Mouse (Mus musculus) small intestine, adult 2 months (tissue): ENCODE results near the gene Rnls. TPM values are rescaled to one million over a fixed set of nuclear protein-coding genes. Genes with fewer than 3 reads are reported as not detected.

ENCODE experiments used
- H3K27ac ChIP-seq: fragments of 200-500 bp; 2 replicates; pipeline ENCODE4 v1.5.1; 2012; ENCODE audit warnings: low read depth, low read length, control low read depth, inconsistent platforms; ENCODE audit not compliant: insufficient read depth
- H3K27me3 ChIP-seq: fragments of 200-500 bp; 2 replicates; pipeline ENCODE4 v1.6.1; 2012; ENCODE audit warnings: mild to moderate bottlenecking, moderate library complexity, low read length, inconsistent platforms; ENCODE audit not compliant: control insufficient read depth, insufficient read depth
- H3K36me3 ChIP-seq: fragments of 200-500 bp; 2 replicates; pipeline ENCODE4 v1.6.1; 2012; ENCODE audit warnings: mild to moderate bottlenecking, low read length, control low read depth, inconsistent platforms; ENCODE audit not compliant: control insufficient read depth, insufficient read depth
- H3K4me1 ChIP-seq: fragments of 200-500 bp; 2 replicates; pipeline ENCODE4 v1.6.1; 2012; ENCODE audit warnings: low read length, inconsistent platforms, mixed read lengths; ENCODE audit not compliant: control insufficient read depth, insufficient read depth, insufficient read length
- H3K4me3 ChIP-seq: fragments of 200-500 bp; 2 replicates; pipeline ENCODE4 v1.5.1; 2012; ENCODE audit warnings: low read depth, mild to moderate bottlenecking, control low read depth, inconsistent platforms, low read length, moderate library complexity
- CTCF ChIP-seq: fragments of 200-500 bp; IDR thresholded peaks from 2 replicates; pipeline ENCODE4 v1.5.1; 2012; ENCODE audit warnings: low read depth, mild to moderate bottlenecking, control low read depth, inconsistent platforms, low read length, moderate library complexity, mixed read lengths; ENCODE audit not compliant: insufficient replicate concordance, insufficient read length; ENCODE audit errors: extremely low read depth
- POLR2A ChIP-seq: fragments of 200-500 bp; IDR thresholded peaks from 2 replicates; pipeline ENCODE4 v1.6.1; 2012; ENCODE audit warnings: low read depth, mild to moderate bottlenecking, control low read depth, inconsistent platforms, low read length, moderate library complexity
- WGBS: fragments of 180-500 bp; shearing (Covaris S2); methylation state at CpG from one replicate; pipeline ENCODE4 v1.1.7; 2018; 5-methylcytosine and 5-hydroxymethylcytosine counted together
- polyA plus RNA-seq: library from polyadenylated mRNA; depleted of rRNA; stranded (reverse); fragments of >200 nt; gene quantifications from 2 replicates; pipeline ENCODE4 v1.2.3, GENCODE M21; 2012

Rnls gene
- polyA plus RNA-seq, 1 experiment = 1.1 TPM

DNA sequence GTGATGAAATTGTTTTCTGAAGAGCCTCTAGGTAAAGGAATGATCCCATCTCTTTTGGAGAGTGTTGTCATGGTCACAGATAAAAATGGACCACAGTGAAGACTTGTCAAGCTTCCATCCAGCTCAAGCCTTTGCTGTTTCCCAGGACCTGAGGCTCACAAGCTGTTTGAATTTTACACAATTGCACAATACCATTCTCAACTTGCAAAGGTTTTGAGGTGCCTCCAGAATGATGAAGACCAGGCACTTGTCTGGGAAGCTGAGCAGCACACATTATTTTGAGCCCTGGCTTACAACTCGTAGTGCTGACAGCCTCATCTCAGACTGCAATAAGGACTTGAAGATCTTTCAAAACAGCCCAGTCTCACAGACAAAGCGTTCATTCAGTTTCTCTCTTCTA lies 200.0 kb downstream of the Rnls start:
- Histone ChIP-seq H3K36me3 (no peaks in the 10 kb centered on the region), H3K27ac (no peak overlapping the region), H3K4me3 (no peak overlapping the region), H3K4me1 (no peaks in the 10 kb centered on the region), H3K27me3 (no peaks in the 10 kb centered on the region)
- TF ChIP-seq POLR2A (no peak), CTCF (no peak)
- 59% methylated on average over 2 of the region's 2 CpGs for WGBS

DNA sequence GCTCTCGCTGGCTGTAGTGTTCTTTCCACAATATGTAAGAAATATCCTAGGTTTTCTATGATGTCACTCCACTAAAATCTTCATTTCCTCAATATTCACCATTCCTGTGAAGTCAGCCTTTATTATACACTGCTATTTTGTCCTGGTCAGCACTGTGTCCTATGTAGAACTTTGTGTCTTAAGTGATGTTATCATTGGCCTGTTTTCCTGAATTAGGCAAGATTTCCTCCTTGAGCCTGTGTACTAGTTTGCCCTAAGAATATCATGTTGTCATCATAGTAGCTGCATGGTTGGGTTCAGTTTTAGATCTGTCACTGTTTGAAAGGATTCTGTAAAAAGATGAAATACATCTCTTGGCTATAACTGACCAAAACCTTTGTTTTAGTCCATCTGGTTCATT lies 203.3 kb downstream of the Rnls start:
- no peaks in the 10 kb centered on the region for H3K36me3 ChIP-seq
- no peak for TF ChIP-seq CTCF
- TF ChIP-seq POLR2A = no peak
- no peak overlapping the region for H3K4me3 ChIP-seq
- H3K27ac ChIP-seq = no peak overlapping the region
- WGBS = 88% methylated on average over 1 of the region's 1 CpGs
- no peaks in the 10 kb centered on the region for H3K4me1 ChIP-seq
- no peaks in the 10 kb centered on the region for H3K27me3 ChIP-seq

DNA sequence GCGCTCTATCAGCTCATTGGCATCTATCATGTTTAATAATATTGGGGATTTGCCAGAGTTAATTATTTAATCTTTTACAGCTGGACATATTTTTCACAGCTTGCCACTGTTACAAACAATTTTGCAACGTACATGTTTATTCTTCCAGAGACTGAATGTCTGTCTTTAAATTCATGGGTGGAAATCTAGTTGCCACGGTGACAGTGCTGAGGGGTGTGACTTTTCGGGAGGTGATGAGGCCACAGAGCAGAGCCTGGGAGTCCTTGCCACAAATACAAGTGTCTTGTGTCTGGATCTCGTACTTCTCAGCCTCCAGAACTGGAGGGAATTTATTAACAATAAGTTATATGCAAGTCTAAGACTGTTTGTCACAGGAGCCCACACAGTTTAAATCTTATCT lies 212.5 kb downstream of the Rnls start:
- no peak overlapping the region for H3K4me3 ChIP-seq
- TF ChIP-seq CTCF = no peak
- TF ChIP-seq POLR2A = no peak
- H3K27ac ChIP-seq = no peak overlapping the region
- no peaks in the 10 kb centered on the region for H3K4me1 ChIP-seq
- WGBS = 73% methylated on average over 5 of the region's 5 CpGs
- H3K27me3 ChIP-seq = no peaks in the 10 kb centered on the region
- H3K36me3 ChIP-seq = no peaks in the 10 kb centered on the region

DNA sequence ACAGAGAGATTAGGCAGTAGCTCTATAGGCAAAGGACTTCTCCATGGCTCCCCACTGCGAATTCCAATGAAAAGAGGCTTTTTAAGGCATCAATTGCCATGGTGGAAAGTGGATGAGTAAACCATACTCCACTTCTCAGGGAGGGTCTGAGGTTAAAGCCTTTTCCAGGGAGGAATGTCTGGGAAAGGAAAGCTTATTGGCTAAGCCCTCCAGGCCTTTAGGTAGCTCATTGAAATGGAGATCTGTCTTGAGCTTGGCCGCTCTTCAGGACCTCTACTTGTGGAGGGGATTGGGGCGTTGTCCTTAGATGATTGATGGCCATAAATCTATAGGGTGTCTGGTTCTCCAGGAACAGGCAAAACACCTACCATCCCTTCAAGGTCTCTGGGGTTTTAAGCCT lies 213.2 kb downstream of the Rnls start:
- H3K4me3 ChIP-seq = no peak overlapping the region
- H3K27me3 ChIP-seq = no peaks in the 10 kb centered on the region
- no peaks in the 10 kb centered on the region for H3K36me3 ChIP-seq
- no peak overlapping the region for H3K27ac ChIP-seq
- WGBS = 86% methylated on average over 3 of the region's 3 CpGs
- H3K4me1 ChIP-seq = no peaks in the 10 kb centered on the region
- TF ChIP-seq CTCF = no peak
- no peak for TF ChIP-seq POLR2A

DNA sequence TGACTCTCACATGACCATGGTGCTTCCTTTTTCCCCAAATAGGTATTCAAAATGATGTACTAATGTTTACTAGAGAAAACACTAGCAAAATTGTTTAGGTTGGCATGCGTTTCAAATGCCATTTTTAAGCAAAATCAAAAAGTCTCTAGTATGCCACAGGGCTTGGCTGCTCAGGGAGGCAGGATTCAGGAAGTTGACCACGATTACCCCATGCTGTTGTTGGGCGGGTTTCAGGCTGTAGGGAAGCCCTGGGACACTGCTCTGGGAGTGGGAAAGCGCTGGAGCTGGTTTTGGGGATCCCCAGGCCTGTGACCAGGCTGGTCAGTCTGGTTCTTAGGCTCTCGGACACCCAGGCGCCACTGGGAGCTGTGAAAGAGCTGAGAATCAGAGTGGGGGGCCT lies 213.7 kb downstream of the Rnls start:
- WGBS = 72% methylated on average over 6 of the region's 6 CpGs
- Histone ChIP-seq H3K36me3 (no peaks in the 10 kb centered on the region), H3K27ac (no peak overlapping the region), H3K27me3 (no peaks in the 10 kb centered on the region), H3K4me3 (no peak overlapping the region), H3K4me1 (no peaks in the 10 kb centered on the region)
- no peak for TF ChIP-seq CTCF
- no peak for TF ChIP-seq POLR2A

DNA sequence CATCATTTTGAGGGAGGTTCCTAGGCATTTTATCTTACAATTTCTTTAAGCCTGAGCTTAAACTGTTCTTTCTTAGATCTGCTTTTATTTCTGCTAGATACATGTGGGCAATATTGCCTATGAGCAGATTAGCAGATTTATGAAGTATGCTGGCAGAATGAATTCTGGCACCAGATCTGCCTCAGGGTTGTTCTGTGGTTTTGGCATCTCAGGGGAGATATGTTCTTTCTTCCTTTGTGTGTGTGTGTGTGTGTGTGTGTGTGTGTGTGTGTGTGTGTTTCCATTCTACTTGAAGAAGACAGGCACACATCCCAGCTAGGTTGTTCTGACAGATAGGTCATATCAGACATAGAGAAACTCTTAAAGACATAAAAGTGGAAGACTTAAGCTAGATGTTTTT lies 218.1 kb downstream of the Rnls start:
- H3K4me3 ChIP-seq = no peak overlapping the region
- no peak for TF ChIP-seq CTCF
- no peak for TF ChIP-seq POLR2A
- no peak overlapping the region for H3K27ac ChIP-seq
- no peaks in the 10 kb centered on the region for H3K36me3 ChIP-seq
- no peaks in the 10 kb centered on the region for H3K4me1 ChIP-seq
- no peaks in the 10 kb centered on the region for H3K27me3 ChIP-seq

DNA sequence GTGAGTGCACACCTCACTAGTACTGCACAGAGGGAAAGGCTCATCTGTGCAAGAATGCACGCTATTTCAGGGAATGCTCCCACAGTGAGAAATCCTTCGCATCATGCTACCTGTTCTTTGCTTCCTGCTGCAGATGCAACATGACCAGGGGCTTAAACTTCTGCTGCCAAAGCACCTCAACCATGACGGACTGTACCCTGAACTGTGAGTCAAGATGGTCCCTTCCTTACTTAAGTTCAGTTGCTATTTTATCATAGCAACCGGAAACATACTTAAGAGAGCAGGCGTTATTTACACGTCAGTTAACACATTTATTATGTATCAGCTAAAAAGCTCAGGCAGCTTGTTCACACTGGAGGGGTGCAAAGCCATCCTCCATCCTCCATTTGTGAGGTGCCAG lies 222.2 kb downstream of the Rnls start:
- TF ChIP-seq CTCF = no peak
- no peak for TF ChIP-seq POLR2A
- H3K4me3 ChIP-seq = no peak overlapping the region
- no peaks in the 10 kb centered on the region for H3K36me3 ChIP-seq
- H3K27me3 ChIP-seq = no peaks in the 10 kb centered on the region
- no peak overlapping the region for H3K27ac ChIP-seq
- peaks cover 3% of the 10 kb centered on the region; the same call in 1 of the 2 replicates for H3K4me1 ChIP-seq
- WGBS = 86% methylated on average over 6 of the region's 6 CpGs
